Mouse (Mus musculus) lung, adult 2 months (tissue): ENCODE data around the gene Parp4.

ENCODE experiments used
- CTCF ChIP-seq: fragments of 200-500 bp; IDR thresholded peaks from 2 replicates; pipeline ENCODE4 v1.5.1; 2011; ENCODE audit warnings: mild to moderate bottlenecking, low read length, control low read depth; ENCODE audit not compliant: insufficient read depth
- POLR2A ChIP-seq: fragments of 200-500 bp; IDR thresholded peaks from 2 replicates; pipeline ENCODE4 v1.6.1; 2011; ENCODE audit warnings: low read depth, mild to moderate bottlenecking, control low read depth, low read length, borderline replicate concordance; ENCODE audit errors: extremely low read depth

DNA sequence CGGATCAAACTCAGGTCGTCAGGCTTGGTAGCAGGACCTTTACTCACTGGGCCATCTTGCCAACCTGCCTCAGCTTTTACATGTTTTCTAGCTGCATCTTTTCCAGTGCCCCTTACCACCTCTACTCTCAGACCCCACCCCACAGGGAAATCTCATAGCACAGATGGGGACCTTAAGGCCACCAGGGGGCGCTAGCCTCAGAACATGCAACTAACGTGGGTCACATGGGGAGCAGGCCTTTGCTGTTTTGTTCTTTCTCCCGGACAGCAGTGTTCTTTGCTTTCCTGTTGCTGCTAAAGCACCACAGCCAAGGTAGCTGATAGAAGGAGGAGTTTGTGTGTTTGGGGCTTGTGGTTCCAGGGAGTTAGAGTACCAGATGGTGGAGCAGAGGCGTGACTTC is 23.3 kb downstream of the Parp4 start:
- TF ChIP-seq POLR2A (no peak), CTCF (peak; percentile 79)
